ENCODE assay signal across 8 mouse cellular contexts in the genomic region with DNA sequence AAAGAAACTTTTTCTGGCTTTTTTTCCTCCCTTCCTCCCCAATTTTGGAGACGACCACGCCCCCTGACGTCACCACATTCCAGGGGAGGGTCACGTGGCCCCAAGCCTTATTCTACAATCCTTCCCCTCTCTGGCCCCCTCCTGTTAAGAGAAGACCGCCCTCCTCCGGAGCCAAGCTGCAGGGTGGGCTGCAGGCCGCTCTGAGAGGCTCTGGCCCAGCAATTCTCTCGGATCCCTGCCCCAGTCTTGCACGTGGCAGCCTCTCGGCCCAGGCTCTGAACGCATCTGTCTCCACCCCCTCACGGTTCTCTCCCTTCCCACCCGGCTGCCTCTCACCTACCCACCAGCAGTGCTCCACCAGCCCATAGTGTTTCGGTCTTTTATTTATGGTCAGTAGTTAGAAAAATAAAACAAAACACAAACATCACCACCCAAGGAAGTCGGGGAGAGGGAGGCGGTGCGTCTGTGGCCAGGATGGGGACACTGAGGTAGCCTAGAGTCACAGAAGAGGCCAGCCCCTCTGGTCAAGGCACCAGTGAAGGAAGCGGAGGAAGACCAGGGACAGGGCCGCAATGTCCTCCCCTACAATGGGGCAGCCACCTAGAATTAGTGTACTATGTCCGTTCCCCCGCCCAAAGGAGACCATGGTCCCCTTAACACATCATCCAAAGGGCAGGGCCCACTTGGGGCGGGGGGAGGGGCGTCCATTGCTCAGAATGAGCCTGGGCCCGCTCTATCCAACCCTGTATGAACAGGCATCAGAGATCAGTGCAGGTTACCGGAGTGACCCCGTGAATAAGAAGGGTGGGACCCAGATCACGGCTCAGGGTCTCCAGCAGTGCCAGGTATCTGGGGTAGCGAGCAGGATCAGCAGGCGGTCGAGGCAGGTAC. TPM values are rescaled to one million over a fixed set of nuclear protein-coding genes. Genes with fewer than 3 reads are reported as not detected.
DNase-seq lines count a peak whose midpoint lies in the region; ATAC-seq and TF ChIP-seq lines count a peak whose summit lies in the region.

Gene Trip6, minus strand, starts transcription at position 212 of the 891 bp plus-strand sequence.

- DNase-seq in 3T3-L1 (ENCODE audit: low read depth, low spot score) (peak; percentile 93), WW6 (ENCODE audit: low read depth, low spot score) (peak; percentile 78)
- DNase-seq in kidney, adult 9 months: peak; percentile 92
- peak; percentile 82 for DNase-seq in liver, postnatal 0 days
- DNase-seq in B cell, adult 2 months: no peak

- no peak for TF ChIP-seq EP300 in liver, postnatal 0 days (IDR thresholded peaks at IDR 0.05; ENCODE audit: low read depth)

- H3K27ac ChIP-seq in heart, embryonic 11.5 days (ENCODE audit: low read depth, low read length): peak within 1 kb of the TSS; percentile 90
- peak within 1 kb of the TSS; percentile 68 for H3K27ac ChIP-seq in liver, postnatal 0 days (ENCODE audit: low read depth)
- H3K27ac ChIP-seq in olfactory bulb, adult 2 months (ENCODE audit: insufficient read depth, low read depth, low read length): peak within 1 kb of the TSS; percentile 40; the same call in 1 of the 2 replicates

- H3K4me2 ChIP-seq in heart, embryonic 11.5 days: peak within 1 kb of the TSS; percentile 96
- H3K4me2 ChIP-seq in liver, postnatal 0 days (ENCODE audit: low read depth, low read length): peak within 1 kb of the TSS; percentile 88

- peaks cover 28% of the 10 kb centered on the region for H3K4me1 ChIP-seq in heart, embryonic 11.5 days (ENCODE audit: control insufficient read depth, insufficient read depth, low read length)
- H3K4me1 ChIP-seq in liver, postnatal 0 days (ENCODE audit: insufficient read depth): peaks cover 25% of the 10 kb centered on the region
- peaks cover 16% of the 10 kb centered on the region for H3K4me1 ChIP-seq in olfactory bulb, adult 2 months (ENCODE audit: control insufficient read depth, insufficient read depth, low read length)

- H3K27me3 ChIP-seq in heart, embryonic 11.5 days (ENCODE audit: control insufficient read depth, insufficient read depth, low read length): no peaks in the 10 kb centered on the region
- H3K27me3 ChIP-seq in liver, postnatal 0 days (ENCODE audit: insufficient read depth, low read length): no peaks in the 10 kb centered on the region

- H3K4me3 ChIP-seq in heart, embryonic 11.5 days (ENCODE audit: low read depth, low read length): peak within 1 kb of the TSS; percentile 65
- peak within 1 kb of the TSS; percentile 63 for H3K4me3 ChIP-seq in liver, postnatal 0 days (ENCODE audit: low read depth, low read length)
- H3K4me3 ChIP-seq in olfactory bulb, adult 2 months (ENCODE audit: insufficient read depth, low read depth, low read length): peak within 1 kb of the TSS; percentile 44

- H3K9ac ChIP-seq in heart, embryonic 11.5 days (ENCODE audit: low read depth, low read length): peak within 1 kb of the TSS; percentile 93
- H3K9ac ChIP-seq in liver, postnatal 0 days (replicated peaks): peak within 1 kb of the TSS; percentile 76

- WGBS in heart, embryonic 11.5 days (ENCODE audit: insufficient replicate concordance): 17% methylated on average over 30 of the region's 30 CpGs
- WGBS in liver, postnatal 0 days (ENCODE audit: insufficient replicate concordance): 40% methylated on average over 30 of the region's 30 CpGs
- WGBS in olfactory bulb, adult 2 months: 30% methylated on average over 30 of the region's 30 CpGs

- TF ChIP-seq CTCF in liver, postnatal 0 days (IDR thresholded peaks at IDR 0.05; ENCODE audit: low read depth): no peak
- no peak for TF ChIP-seq CTCF in olfactory bulb, adult 2 months (IDR thresholded peaks at IDR 0.05; ENCODE audit: insufficient read depth, low read depth, low read length)

- no peak for TF ChIP-seq POLR2A in olfactory bulb, adult 2 months (IDR thresholded peaks at IDR 0.05; ENCODE audit: insufficient read depth, low read depth, low read length)

- ATAC-seq in erythroblast, adult 5-6 weeks (replicated peaks; ENCODE audit: low FRiP score, poor library complexity, severe bottlenecking): peak; percentile 32; the same call in 1 of the 2 replicates
- ATAC-seq in heart, embryonic 11.5 days (replicated peaks; ENCODE audit: insufficient number of reproducible peaks, low FRiP score, low TSS enrichment): peak; percentile 79
- ATAC-seq in liver, postnatal 0 days: peak; percentile 55

- H3K9me3 ChIP-seq in heart, embryonic 11.5 days (replicated peaks; ENCODE audit: control insufficient read depth, low read length): no peaks in the 10 kb centered on the region
- no peaks in the 10 kb centered on the region for H3K9me3 ChIP-seq in liver, postnatal 0 days (ENCODE audit: low read length)

- peaks cover 13% of the 10 kb centered on the region for H3K36me3 ChIP-seq in heart, embryonic 11.5 days (ENCODE audit: control insufficient read depth, insufficient read depth, low read length)
- peaks cover 15% of the 10 kb centered on the region for H3K36me3 ChIP-seq in liver, postnatal 0 days (replicated peaks; ENCODE audit: insufficient read depth, low read length)

RNA-seq across cellular contexts. Expression of gene Trip6, which starts in this region (rescaled TPM):
- total RNA-seq in erythroblast, adult 5-6 weeks (2015; ENCODE audit: low replicate concordance): 0.96 and 2.1 TPM in 2 replicates
- total RNA-seq in erythroblast, adult 5-6 weeks (2017; ENCODE audit: low replicate concordance): 2.6 TPM in 1 of 2 replicates, not detected in the other
- 36.7 and 41.1 TPM in 2 replicates for polyA plus RNA-seq in heart, embryonic 11.5 days (2014; fragmentation: Nextera tagmentation; extraction: Ambion mirVana)
- polyA plus RNA-seq in liver, postnatal 0 days (2015; fragmentation: Nextera tagmentation; extraction: Ambion mirVana): 7.5 and 9.2 TPM in 2 replicates
- polyA plus RNA-seq in olfactory bulb, adult 2 months (2012; ENCODE audit: insufficient read depth, insufficient read length, low replicate concordance, missing spikeins): not detected in 2 replicates

Comparison
In these comparisons a context has a peak if more than half of its experiments do, and no peak if none do; other contexts are left out.
1. DNase-seq: peak in 3T3-L1 (single experiment), WW6 (single experiment), kidney, adult 9 months (single experiment) and liver, postnatal 0 days (single experiment); none in B cell, adult 2 months (0 of 2).
2. H3K27ac ChIP-seq: peak in every context shown above with its lines; median percentile 90 in heart, embryonic 11.5 days; 68 in liver, postnatal 0 days; 40 in olfactory bulb, adult 2 months.
3. Peak in every context shown above with its lines, with median percentiles within 50 percentile points of each other: ATAC-seq and H3K4me3 ChIP-seq.